ENCODE assay signal across 12 mouse cellular contexts in the genomic region with DNA sequence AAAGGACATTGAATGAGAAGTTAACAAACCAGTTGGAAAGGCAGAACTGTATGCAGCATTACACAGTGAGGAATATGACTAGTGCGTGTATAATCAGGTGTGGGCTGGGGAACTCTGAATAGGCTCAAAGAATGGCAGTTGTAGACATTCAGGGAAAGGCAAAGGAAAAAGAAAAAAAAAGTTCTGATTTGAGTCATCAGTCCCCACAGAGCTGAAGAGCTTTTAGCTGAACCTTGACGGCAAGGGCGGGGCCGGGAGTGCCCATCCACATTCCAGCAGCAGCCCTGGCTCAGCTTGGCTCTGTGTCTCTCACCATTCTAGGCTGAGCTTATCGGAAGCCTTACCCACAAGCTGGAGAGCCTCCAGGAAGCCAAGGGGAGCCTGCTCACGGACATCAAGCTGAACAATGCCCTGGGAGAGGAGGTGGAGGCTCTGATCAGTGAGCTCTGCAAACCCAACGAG.
DNase-seq lines count a peak whose midpoint lies in the region; ATAC-seq and TF ChIP-seq lines count a peak whose summit lies in the region.
"Had no signal": no experiment of that assay in that cellular context is flagged by ENCODE, and none has a peak within 500 bp of the region (broad histone marks: within the 10 kb centered on the region; RNA-seq: fewer than 3 reads in every experiment).

No protein-coding gene starts in this region.

- ATAC-seq in heart, embryonic 15.5 days (replicated peaks; ENCODE audit: insufficient number of reproducible peaks, insufficient read depth, low FRiP score, low read depth): peak; percentile 85
- ATAC-seq in erythroid progenitor cell, adult 5-6 weeks (replicated peaks; ENCODE audit: low FRiP score, poor library complexity, severe bottlenecking): no peak

- peak overlapping the region; percentile 93 for H3K27ac ChIP-seq in heart, embryonic 15.5 days
- H3K27ac ChIP-seq in left cerebral cortex, adult 2 months: no peak overlapping the region
- no peak overlapping the region for H3K27ac ChIP-seq in midbrain, embryonic 10.5 days (replicated peaks)
- H3K27ac ChIP-seq: embryonic facial prominence, embryonic 12.5 days had no signal

- no peaks in the 10 kb centered on the region for H3K27me3 ChIP-seq in E14TG2a.4 (ENCODE audit: insufficient read depth, low read length)
- no peaks in the 10 kb centered on the region for H3K27me3 ChIP-seq in heart, embryonic 15.5 days
- H3K27me3 ChIP-seq in midbrain, embryonic 10.5 days (ENCODE audit: low read depth, poor library complexity, severe bottlenecking): no peaks in the 10 kb centered on the region

- peak overlapping the region; percentile 36 for H3K4me2 ChIP-seq in heart, embryonic 15.5 days
- H3K4me2 ChIP-seq: embryonic facial prominence, embryonic 12.5 days had no signal

- H3K9me3 ChIP-seq in E14TG2a.4 (ENCODE audit: low read length): no peaks in the 10 kb centered on the region
- H3K9me3 ChIP-seq in heart, embryonic 15.5 days (replicated peaks): no peaks in the 10 kb centered on the region
- H3K9me3 ChIP-seq in midbrain, embryonic 10.5 days (replicated peaks): no peaks in the 10 kb centered on the region
- H3K9me3 ChIP-seq: embryonic facial prominence, embryonic 12.5 days had no signal

- DNase-seq in adrenal gland, adult 8-10 months: peak; percentile 50
- peak; percentile 61 for DNase-seq in lung, postnatal 14 days
- DNase-seq in left cerebral cortex, adult 2 months (ENCODE audit: extremely low spot score in 1 of 2, low spot score in 2 of 2): no peak
- no peak for DNase-seq in midbrain, embryonic 10.5 days (ENCODE audit: low spot score)
- no peak for DNase-seq in kidney, postnatal 14 days
- DNase-seq: midbrain, embryonic 14.5 days; right cerebral cortex, adult 18-20 months; thymus, postnatal 25 days had no signal

- intact Hi-C loops in left cerebral cortex, adult 2 months (cut with DNase I): loop anchor here (2.0 kb wide), 1 partner anchor 43 kb away; no protein-coding TSS in a partner anchor

- peaks cover 59% of the 10 kb centered on the region for H3K4me1 ChIP-seq in E14TG2a.4 (replicated peaks; ENCODE audit: low read depth, low read length)
- peaks cover 55% of the 10 kb centered on the region for H3K4me1 ChIP-seq in heart, embryonic 15.5 days (replicated peaks)
- H3K4me1 ChIP-seq in midbrain, embryonic 10.5 days: no peaks in the 10 kb centered on the region

- H3K36me3 ChIP-seq in E14TG2a.4 (ENCODE audit: insufficient read depth, low read length): peaks cover 78% of the 10 kb centered on the region
- H3K36me3 ChIP-seq in heart, embryonic 15.5 days: peaks cover 39% of the 10 kb centered on the region
- peaks cover 98% of the 10 kb centered on the region for H3K36me3 ChIP-seq in midbrain, embryonic 10.5 days

- 25% methylated on average over 7 of the region's 7 CpGs for WGBS in heart, embryonic 15.5 days
- WGBS in midbrain, embryonic 10.5 days: 79% methylated on average over 7 of the region's 7 CpGs

- 0 out of 2 replicates have a peak overlapping the region, but pooled peaks have one; percentile 4 for H3K4me3 ChIP-seq in E14TG2a.4 (replicated peaks; ENCODE audit: low read length)
- no peak overlapping the region for H3K4me3 ChIP-seq in heart, embryonic 15.5 days
- H3K4me3 ChIP-seq in left cerebral cortex, adult 2 months: no peak overlapping the region
- H3K4me3 ChIP-seq in midbrain, embryonic 10.5 days: no peak overlapping the region
- H3K4me3 ChIP-seq: embryonic facial prominence, embryonic 12.5 days had no signal

- H3K9ac ChIP-seq in heart, embryonic 15.5 days: no peak overlapping the region
- H3K9ac ChIP-seq: embryonic facial prominence, embryonic 12.5 days had no signal

- TF ChIP-seq CTCF in E14TG2a.4 (conservative IDR thresholded peaks at IDR 0.05; ENCODE audit: low read length): no peak
- TF ChIP-seq CTCF in left cerebral cortex, adult 2 months (IDR thresholded peaks at IDR 0.05): no peak

Comparison
In these comparisons a context has a peak if more than half of its experiments do, and no peak if none do; other contexts are left out.
1. DNase-seq: peak in adrenal gland, adult 8-10 months (single experiment) and lung, postnatal 14 days (single experiment); none in left cerebral cortex, adult 2 months (0 of 2), midbrain, embryonic 10.5 days (single experiment) and kidney, postnatal 14 days (single experiment).